Mouse (Mus musculus): ENCODE data around the gene Lrba.

Lrba gene

DNA sequence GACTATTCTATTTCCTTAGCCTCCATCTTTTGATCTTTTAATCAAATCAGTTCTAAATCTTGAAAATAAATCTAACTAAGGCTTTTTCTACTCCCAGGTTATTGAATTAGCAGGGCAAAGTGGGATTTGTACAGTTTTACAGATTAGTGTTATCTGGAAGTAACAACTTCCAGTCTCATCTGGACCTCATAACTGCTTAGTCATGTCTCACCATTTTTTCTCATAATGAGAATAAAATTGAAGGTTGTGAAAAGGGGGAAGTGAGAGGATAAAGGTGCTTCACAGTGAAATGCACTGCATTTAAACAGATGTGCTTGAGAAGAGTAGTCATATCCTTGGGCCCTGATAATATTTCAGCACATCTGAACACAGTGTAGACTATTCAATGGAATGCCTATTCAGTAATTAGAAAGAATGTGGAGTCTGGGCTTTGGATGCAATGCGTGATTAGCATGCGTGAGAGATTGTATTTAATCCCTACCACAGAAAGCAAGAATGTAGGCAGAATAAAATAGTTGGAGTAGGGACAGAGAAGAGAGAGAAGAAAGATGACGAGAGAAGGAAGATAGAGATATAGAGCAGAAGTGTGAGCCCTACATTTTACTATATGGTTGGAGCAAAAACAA is 298.5 kb downstream of the Lrba start:
- no peak for DNase-seq

DNA sequence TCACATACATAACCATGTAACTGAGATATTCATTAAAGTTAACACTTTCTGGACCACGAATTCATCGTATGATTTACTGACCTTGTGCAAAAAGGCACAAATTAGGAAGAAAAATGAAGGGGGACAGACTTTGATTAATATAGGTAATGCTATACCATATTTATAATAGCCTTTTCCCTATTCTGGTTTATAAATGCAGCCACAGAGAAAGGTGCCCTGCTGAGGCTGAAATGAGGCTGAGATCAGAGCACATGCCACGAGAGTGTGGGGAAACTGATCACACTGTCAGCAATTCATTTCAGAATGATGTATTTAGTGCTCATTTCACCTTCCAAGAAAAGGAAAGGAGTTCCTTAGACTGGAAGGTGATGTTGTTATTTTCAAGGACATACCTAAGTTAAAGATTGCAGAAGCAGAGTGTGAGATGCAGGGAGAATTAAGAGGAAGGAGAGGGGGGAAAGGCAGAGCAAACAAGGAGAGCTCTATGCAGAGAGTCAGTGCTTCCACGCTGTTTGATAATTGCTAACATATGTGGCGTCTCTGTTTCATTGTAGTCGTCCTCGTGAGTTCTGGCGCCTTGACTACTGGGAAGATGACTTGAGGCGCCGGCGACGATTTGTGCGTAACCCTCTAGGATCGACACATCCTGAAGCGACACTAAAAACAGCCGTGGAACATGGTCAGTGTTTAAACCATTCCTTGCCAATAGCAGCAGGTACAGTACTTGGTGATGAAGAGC is 307.2 kb downstream of the Lrba start:
- DNase-seq = no peak

- no peak for DNase-seq
Measured at GRCm38 (mm10) chr3:86536751-86537150, 312.3 kb downstream of the Lrba start.

DNA sequence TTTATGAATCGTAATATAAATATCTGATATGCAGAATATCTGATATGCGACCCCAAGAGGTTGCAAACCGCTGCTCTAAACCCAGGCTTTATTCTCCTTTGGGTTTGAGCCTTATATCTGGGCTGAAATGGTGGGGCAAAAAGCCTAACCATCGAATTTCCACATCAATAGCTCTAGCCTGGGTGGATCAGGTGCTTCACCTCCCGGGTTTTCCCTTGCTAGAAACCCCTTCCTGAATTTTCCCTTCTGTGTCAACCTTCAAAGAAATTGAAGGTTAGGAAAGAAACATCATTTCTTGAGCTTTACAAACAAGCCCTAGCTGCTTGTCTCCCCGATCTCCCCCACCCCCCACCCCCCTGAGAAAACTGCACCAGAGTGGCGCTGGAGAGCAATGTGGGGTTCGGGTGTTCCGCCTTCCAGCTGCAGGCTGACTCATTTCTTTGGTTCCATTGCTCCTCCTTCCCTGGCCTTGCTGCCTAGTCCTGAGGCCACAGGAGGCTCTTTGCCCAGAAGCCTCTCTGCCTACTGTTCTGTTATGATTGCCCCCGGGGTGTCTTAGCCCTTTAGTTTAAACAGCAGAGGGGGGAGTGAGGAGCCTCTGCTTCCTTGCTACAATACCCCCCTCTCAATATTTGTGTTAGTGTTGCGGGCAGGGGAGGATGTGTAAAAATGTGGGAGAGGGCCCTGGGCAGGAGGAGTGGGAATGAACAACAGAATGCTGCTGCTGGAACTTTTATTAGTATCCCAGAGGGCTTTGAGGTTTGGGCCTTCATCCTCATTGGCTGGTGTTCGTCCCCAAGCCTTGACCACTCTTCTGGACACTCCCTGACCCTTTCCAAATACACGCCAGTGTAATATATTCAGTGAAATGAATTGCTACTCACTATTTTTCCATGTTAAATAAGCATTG is 314.4 kb downstream of the Lrba start:
- no peak for DNase-seq

GRCm38 (mm10) chr3:86539555-86540168 is 315.2 kb downstream of the Lrba start:
- no peak for DNase-seq

GRCm38 (mm10) chr3:86541074-86541614 is 316.7 kb downstream of the Lrba start:
- no peak for DNase-seq

DNA sequence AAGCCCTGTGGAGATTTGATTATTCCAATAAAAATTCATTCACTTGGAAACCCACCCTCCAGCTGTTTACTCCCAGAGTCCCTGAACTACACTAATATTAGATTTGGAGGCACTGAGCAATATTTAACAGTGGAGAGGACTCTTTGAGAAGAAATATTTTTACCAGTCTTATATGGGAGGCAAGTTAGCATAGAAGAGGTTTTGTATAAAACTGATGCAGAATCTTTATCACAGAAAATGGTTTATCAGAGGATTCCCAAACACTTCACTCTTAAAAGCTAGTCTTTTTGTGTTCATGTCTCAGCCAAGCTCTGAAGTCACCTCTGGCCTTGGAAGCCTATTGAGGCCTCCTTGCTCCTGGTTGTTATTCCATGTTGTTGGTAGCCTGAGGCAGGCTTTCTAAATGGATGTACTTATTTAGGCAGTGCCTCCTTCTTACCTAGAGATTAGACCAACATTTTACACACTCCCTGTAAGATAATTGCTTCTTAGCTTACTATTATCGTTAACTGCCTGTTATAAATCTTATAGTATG is 317.4 kb downstream of the Lrba start:
- no peak for DNase-seq

DNA sequence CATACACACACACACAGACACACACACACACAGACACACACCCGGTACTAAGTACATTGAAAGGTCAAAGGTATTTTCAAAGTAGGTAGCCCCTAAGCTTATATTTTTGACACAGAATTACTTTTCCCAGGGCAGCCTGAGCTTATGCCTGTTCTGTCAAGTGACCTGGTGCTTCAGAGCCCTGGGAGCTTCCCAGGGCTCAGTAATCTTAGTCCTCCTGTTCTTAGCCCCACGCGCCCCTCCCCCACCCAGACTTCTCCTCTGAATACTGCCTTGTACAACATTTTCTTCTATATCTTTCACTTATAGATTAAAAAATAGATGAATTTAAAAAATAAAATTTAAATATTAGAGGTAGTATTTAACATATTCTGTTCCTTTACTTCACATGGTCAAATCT is 320.3 kb downstream of the Lrba start:
- no peak for DNase-seq

- no peak for DNase-seq
Measured at GRCm38 (mm10) chr3:86545945-86546344, 321.5 kb downstream of the Lrba start.

DNA sequence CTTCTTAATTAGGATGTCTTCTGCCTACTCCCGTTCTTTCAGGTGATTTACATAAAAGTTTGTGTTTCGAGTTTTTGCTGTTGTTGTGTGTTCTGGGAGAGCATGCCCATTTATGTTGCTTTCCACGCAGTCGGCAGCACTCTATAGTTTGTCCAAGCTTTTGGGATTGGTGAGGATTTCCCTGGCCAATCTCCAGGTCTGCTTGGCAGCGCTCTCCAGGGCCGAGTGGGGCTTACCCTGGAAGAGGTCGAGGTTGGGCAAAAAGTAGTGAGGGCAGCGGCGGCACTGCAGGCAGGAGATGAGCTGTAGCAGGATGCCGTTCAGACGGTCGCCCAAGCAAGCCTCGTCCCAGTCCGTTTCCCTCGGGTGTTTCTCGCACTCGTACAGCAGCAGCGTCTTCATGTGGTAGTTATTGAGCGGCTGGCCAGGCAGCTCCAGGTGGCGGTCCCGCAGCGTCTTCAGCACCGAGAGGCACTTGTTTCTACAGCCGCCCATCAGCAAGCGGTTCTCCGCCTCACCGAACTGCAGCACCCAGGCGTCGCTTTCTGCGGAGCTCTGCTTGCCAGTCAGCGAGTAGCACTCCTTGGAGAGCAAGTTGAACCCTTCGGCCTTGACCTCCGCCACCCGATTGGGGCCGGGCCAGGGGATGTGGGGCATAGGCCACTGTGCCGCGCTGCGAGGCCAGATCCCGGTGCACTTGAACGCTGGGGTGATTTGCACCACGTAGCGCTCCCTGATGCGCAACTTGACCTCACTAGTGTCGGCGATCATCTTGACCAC is 322.2 kb downstream of the Lrba start:
- peak; percentile 47 for DNase-seq

- DNase-seq = peak; percentile 22
Measured at GRCm38 (mm10) chr3:86547251-86547791, 322.8 kb downstream of the Lrba start.

- peak; percentile 12 for DNase-seq
Measured at GRCm38 (mm10) chr3:86548091-86549015, 323.9 kb downstream of the Lrba start, which contains the start of gene Mab21l2. TSS of gene Mab21l2 (minus strand) at chr3:86548629.

DNA sequence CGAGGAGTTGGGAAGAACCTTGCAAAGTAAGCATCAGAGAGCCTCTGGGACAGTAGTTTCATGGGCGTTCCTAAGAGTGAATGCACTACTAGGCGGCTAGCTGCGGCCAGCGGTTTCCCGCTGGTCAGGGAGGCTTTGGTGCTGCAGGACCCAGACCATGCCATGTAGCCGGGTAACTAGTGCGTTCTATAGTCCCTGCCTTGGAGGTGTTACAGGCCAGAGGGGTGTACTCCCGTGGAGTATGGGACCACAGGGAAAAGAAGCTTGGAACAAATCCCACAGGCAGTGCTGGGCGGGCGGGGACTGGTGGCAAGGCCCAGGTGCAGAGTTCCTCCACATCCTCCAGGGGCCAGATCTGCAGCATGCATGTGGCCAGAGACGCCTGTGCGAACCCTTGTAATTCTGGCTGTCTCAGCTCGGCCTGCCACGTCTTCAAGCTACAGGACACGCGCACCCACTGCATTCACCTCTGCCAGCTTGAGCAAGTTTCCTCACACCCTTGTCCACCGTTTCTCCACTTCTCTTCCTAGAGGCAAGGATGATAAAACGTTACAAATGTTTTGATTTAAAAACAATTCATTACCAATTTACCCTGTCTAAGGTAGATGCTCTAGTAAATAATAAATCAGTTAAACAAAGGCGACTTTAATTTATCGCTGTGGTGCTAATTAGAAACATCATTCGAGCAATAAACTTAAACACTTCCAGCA is 326.0 kb downstream of the Lrba start:
- DNase-seq = no peak

DNA sequence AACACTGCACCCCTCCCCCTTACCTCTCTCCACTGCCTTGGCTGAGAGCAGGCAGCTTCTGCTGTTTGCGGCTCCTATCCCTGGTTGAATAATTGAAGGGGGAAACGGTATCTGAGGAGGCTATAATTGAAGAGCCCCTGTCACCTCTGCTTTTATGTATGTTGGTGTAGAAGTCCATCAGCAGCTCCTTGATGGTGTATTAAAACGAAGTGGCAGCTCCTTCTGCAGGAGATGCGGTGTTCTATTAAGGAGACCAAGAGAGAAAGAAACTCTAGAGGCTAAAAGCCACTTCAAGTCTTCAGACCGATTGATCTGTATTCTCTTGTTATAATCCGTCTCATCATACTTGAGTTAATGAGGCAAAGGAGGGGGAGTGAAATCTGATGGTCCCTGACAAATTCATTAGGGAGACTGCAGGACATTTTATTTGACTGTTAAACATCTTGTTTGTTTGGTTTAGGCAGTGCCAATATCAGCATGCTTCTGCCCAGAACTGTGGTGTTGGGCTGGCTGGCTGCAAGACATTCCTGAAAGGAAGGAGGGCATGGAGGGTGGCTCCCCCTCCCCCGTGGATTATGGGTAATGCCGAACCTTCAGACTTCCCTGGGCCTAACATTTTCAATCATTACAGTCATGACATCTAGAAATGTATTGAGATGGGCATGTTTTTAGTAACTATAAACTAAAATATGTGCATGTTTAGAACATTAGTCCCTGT is 326.7 kb downstream of the Lrba start:
- no peak for DNase-seq

GRCm38 (mm10) chr3:86552170-86552569 is 327.7 kb downstream of the Lrba start:
- DNase-seq = no peak

DNA sequence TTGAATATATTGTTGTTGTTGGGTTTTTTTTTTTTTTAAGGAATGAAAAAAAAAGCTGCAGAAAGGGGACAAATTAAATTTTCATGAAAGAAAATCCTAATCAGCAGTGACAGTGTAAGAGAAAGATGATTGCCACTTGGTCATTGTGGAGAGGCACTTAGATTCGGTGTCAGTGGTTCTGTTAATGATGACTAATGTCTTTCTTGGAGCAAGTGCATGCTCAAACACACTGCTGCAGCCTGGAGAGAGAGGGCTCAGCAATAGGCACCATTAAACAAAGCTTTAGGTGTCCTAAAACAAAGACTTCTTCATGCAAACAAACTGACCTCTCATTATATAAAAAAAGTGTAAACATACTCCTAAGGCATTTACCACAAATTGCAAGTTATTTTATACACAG is 334.5 kb downstream of the Lrba start:
- no peak for DNase-seq

DNA sequence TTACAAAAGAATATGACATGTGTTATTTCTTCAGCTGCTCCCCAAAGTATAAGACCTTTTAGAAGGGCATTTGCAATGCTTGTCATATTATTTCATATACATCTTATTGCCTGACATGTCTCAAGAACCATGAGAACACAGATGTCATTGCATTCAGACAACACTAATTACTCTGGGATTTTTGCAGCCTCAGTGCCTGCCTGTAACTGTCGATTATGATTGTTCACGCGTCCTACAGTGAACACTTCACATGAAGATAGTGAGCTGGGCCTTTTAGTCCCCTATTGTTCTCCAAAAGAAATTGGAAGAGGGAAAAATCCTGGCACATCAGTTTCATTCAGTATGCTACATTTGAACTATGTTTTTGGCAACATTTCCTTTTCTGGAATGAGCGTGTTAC is 335.2 kb downstream of the Lrba start:
- DNase-seq = no peak

DNA sequence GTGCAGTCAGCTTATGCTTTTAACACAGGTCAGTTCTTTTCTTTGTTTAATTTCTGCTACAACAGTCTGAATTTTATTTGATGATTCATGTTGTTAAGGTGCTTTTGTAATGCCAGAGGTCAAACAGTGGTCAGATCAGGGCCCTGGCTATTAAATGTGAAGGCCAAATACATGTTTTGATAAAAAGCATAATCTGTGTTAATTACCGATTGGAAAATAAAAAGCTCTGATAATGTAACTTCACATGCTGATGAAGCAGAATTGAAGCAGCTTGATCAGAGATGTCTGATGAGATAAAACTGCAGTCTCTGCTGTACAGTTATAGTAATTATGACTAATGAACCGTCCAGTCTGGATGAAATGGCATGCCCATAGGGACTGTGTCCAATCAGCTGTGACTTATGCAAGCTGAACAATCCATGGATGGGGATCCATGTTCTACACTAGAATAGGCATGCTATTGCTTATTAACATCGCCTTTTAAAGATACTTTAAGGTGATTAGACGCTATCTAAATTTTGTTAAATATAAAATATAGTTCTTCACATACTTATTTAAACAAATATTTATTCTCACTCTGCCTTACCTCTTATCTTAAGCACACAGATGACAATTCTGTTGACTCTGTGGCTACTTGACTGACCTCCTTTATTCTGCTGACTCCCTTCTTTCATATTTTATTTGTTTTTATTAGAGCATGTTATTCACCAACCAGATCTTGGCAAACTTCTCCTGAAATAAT is 336.0 kb downstream of the Lrba start:
- no peak for DNase-seq
